Comparison of ENCODE assay signal across 18 mouse cellular contexts in genomic region chr11:76137996-76138395, GRCm38 (mm10). TPM values are rescaled to one million over a fixed set of nuclear protein-coding genes. Genes with fewer than 3 reads are reported as not detected.
DNase-seq lines count a peak whose midpoint lies in the region; TF ChIP-seq lines count a peak whose summit lies in the region.
"Had no signal": no experiment of that assay in that cellular context is flagged by ENCODE, and none has a peak within 500 bp of the region (broad histone marks: within the 10 kb centered on the region; RNA-seq: fewer than 3 reads in every experiment).

No protein-coding gene starts in this region.

- no peak for TF ChIP-seq POLR2A in embryonic fibroblast, embryonic 13.5 days (IDR thresholded peaks at IDR 0.05; ENCODE audit: low read depth, low read length)

- DNase-seq in adrenal gland, adult 2 months, result peak; percentile 21
- no peak for DNase-seq in adrenal gland, postnatal 25 days
- DNase-seq in 3T3-L1 (ENCODE audit: low read depth, low spot score) (peak; percentile 68), NIH3T3 (ENCODE audit: low read depth) (peak; percentile 52)
- no peak for DNase-seq in gastrocnemius, adult 2 months
- DNase-seq in ovary, postnatal 36 days (ENCODE audit: low spot score), result no peak
- DNase-seq: adrenal gland, adult 8-10 months; cerebellum, adult 11-12 months; cerebellum, adult 2 months; cerebellum, adult 9-10 months; cerebellum, postnatal 10 days; cerebellum, postnatal 25 days had no signal

- intact Hi-C loops in gastrocnemius, adult 2 months (cut with DNase I), result no loop called here

- H3K4me1 ChIP-seq in embryonic fibroblast, embryonic 13.5 days (ENCODE audit: control insufficient read depth, insufficient read depth, low read length), result peaks cover 7% of the 10 kb centered on the region
- H3K4me1 ChIP-seq: embryonic facial prominence, embryonic 10.5 days; embryonic facial prominence, embryonic 12.5 days; forebrain, embryonic 10.5 days; forebrain, embryonic 12.5 days had no signal

- peak overlapping the region; percentile 40; the same call in 1 of the 2 replicates for H3K27ac ChIP-seq in embryonic fibroblast, embryonic 13.5 days (ENCODE audit: insufficient read depth, low read length)
- no peak overlapping the region for H3K27ac ChIP-seq in gastrocnemius, adult 2 months
- H3K27ac ChIP-seq: embryonic facial prominence, embryonic 10.5 days; embryonic facial prominence, embryonic 12.5 days; forebrain, embryonic 10.5 days; forebrain, embryonic 12.5 days had no signal

- TF ChIP-seq CTCF in embryonic fibroblast, embryonic 13.5 days (IDR thresholded peaks at IDR 0.05; ENCODE audit: borderline replicate concordance, insufficient read depth, low read length), result no peak
- no peak for TF ChIP-seq CTCF in gastrocnemius, adult 2 months (IDR thresholded peaks at IDR 0.05)

- H3K4me3 ChIP-seq in embryonic fibroblast, embryonic 13.5 days (ENCODE audit: insufficient read depth, low read length), result no peak overlapping the region
- H3K4me3 ChIP-seq in gastrocnemius, adult 2 months, result no peak overlapping the region
- H3K4me3 ChIP-seq: embryonic facial prominence, embryonic 10.5 days; embryonic facial prominence, embryonic 12.5 days; erythroblast, embryonic 14.5 days; forebrain, embryonic 10.5 days; forebrain, embryonic 12.5 days had no signal

RNA-seq across cellular contexts. Expression of gene Vps53, which starts 41.5 kb away (rescaled TPM):
- total RNA-seq in adrenal gland, adult 2 months (2021), result 10 to 100 TPM; 51.6 to 61.2 TPM
- 12.9 and 20.2 TPM in 2 replicates for polyA plus RNA-seq in adrenal gland, adult 2 months (2012; rRNA removed)
- total RNA-seq in adrenal gland, postnatal 25 days (2021), result 43.1 and 55.1 TPM in 2 replicates
- 40.1 and 40.9 TPM in 2 replicates for polyA plus RNA-seq in embryonic fibroblast, embryonic 13.5 days (2011; ENCODE audit: insufficient read length, low read depth, missing spikeins)
- 10 to 100 TPM; 22.0 to 22.1 TPM for total RNA-seq in gastrocnemius, adult 2 months (2021)

RNA-seq across cellular contexts. Expression of gene Fam57a, which starts 41.5 kb away (rescaled TPM):
- total RNA-seq in adrenal gland, adult 2 months (2021), result 1 to 10 TPM; 5.6 to 5.8 TPM
- 7.3 and 9.8 TPM in 2 replicates for polyA plus RNA-seq in adrenal gland, adult 2 months (2012; rRNA removed)
- total RNA-seq in adrenal gland, postnatal 25 days (2021), result 6.8 and 9.2 TPM in 2 replicates
- polyA plus RNA-seq in embryonic fibroblast, embryonic 13.5 days (2011; ENCODE audit: insufficient read length, low read depth, missing spikeins), result 17.5 and 20.8 TPM in 2 replicates
- total RNA-seq in gastrocnemius, adult 2 months (2021), result 1 to 10 TPM; 1.4 to 2.0 TPM
- polyA plus RNA-seq: erythroblast, embryonic 14.5 days had no signal

Comparison
In these comparisons a context has a peak if more than half of its experiments do, and no peak if none do; other contexts are left out.
1. DNase-seq: peak in adrenal gland, adult 2 months (single experiment), 3T3-L1 (single experiment) and NIH3T3 (single experiment); none in adrenal gland, postnatal 25 days (single experiment), gastrocnemius, adult 2 months (single experiment) and ovary, postnatal 36 days (single experiment).